Mouse (Mus musculus) cortical plate, adult 2 months (tissue): ENCODE results near the gene Ttyh3.

ENCODE experiments used
- CTCF ChIP-seq: fragments of 200-500 bp; IDR thresholded peaks from 2 replicates; pipeline ENCODE4 v1.5.1; 2011; ENCODE audit warnings: mild to moderate bottlenecking, control low read depth, low read length; ENCODE audit not compliant: insufficient read depth; ENCODE audit errors: extremely low read depth
- POLR2A ChIP-seq: fragments of 200-500 bp; IDR thresholded peaks from 2 replicates; pipeline ENCODE4 v1.6.1; 2011; ENCODE audit warnings: mild to moderate bottlenecking, low read length, control low read depth; ENCODE audit not compliant: insufficient read depth; ENCODE audit errors: extremely low read depth

GRCm38 (mm10) chr5:140623791-140624190 lies 25.0 kb downstream of the Ttyh3 start:
- TF ChIP-seq POLR2A = no peak
- no peak for TF ChIP-seq CTCF
